Mouse (Mus musculus): ENCODE results near the gene Cysltr2. TPM values are rescaled to one million over a fixed set of nuclear protein-coding genes. Genes with fewer than 3 reads are reported as not detected.

Gene Cysltr2
- total RNA-seq, 2 experiments from 2014 or later, result 1.1 TPM; not detected in 1

DNA sequence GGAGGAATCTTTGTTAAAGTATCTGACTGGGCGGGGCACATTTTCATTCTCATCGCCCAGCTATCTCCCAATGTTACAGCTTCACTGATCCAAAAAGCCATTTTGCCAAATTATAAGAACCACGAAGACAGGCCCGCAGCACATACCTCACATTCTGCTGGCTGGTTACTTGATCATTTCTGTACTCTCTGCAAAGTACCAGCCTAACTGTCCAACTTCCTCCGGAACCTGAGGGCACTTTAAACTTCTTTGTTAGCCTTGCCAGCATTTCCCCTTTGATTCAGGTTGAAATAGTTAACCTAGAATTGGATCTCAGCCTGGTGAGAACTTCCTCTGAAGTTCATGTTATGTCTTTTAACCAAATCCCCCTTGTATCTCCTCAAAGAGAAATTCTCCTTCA is 63.8 kb downstream of the Cysltr2 start:
- DNase-seq, result no peak

- DNase-seq, result peak; percentile 79
Measured at GRCm38 (mm10) chr14:72983456-72983855, 65.5 kb downstream of the Cysltr2 start.

GRCm38 (mm10) chr14:72982981-72983436 is 65.9 kb downstream of the Cysltr2 start:
- no peak for DNase-seq

DNA sequence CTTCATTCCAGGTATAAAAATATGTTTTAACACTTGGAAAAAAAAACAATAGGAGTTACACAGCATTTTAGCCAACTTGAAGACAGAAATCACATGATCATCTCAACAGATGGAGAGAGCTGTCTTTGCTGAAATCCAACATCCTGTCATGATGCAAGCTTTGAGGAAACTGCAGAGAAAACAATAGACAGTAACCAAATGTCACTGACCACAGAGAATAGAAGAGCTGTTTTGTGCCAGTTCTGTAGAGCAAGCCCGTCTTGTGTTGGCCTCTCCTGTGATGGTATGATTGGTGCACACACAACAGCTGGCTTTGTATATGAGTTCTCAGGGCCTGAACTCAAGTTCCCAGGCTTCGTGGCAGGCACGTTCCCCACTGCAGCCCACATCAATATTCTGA is 68.2 kb downstream of the Cysltr2 start:
- no peak for DNase-seq

DNA sequence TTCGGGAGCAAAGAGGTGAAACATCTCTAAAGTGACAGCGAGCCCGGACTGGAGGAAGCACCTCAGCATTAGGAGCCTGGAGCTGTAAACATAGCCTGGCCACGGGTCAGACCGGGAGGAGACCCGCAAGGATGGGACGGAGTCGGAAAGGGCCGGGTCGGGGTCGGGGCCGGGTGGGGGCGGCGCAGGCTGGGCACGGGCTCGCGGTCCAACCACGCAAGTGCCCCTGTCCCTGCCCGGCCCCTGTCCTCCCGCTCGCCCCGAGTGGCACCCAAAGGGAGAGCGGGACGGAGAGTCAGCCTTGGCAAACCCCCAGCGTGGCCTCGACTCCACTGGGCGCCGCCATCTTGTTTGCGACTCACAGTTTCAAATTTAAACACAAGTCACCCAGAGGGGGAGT is 68.8 kb downstream of the Cysltr2 start:
- no peak for DNase-seq

- no peak for DNase-seq
Measured at GRCm38 (mm10) chr14:72976111-72976510, 72.8 kb downstream of the Cysltr2 start.

Other genes starting within 250 kb of the Cysltr2 start
- 10 to 100 TPM; 26.1 to 28.9 TPM for gene Rcbtb2, start 73.9 kb upstream of the Cysltr2 start, total RNA-seq (2021)
- 1 to 10 TPM; 3.0 to 3.1 TPM for gene Lpar6, start 188.8 kb upstream of the Cysltr2 start, total RNA-seq (2021)

All from gastrocnemius, postnatal 10 days (tissue).